Mouse (Mus musculus) CH12.LX (cell line): ENCODE results near the gene Mettl7a1. TPM values are rescaled to one million over a fixed set of nuclear protein-coding genes. Genes with fewer than 3 reads are reported as not detected.
"Not testable (repeated sequence)": the region's sequence is repeated elsewhere in the genome, so short reads cannot be mapped to it uniquely, and the experiment has no call there.

Experiments
- DNase-seq: peaks from one replicate; pipeline ENCODE4 v3.0.0-alpha.2; 2013; ENCODE audit errors: extremely low read depth
- H3K27ac ChIP-seq: 2 replicates; pipeline ENCODE4 v1.5.1; 2012; ENCODE audit warnings: low read depth, mild to moderate bottlenecking, control low read depth, moderate library complexity; ENCODE audit not compliant: insufficient read depth
- H3K27me3 ChIP-seq: replicated peaks from 2 replicates; pipeline ENCODE3; 2012; ENCODE audit warnings: inconsistent platforms
- H3K36me3 ChIP-seq, 2 experiments: replicated peaks in 1 of 2; 2 replicates each; pipeline versions ENCODE3 to v1.6.1; 2012; ENCODE audit warnings: inconsistent platforms in 1 of 2, low read length in 1 of 2, mild to moderate bottlenecking in 1 of 2, mixed read lengths in 1 of 2, moderate library complexity in 1 of 2; ENCODE audit not compliant: control insufficient read depth in 1 of 2, insufficient read depth in 1 of 2
- H3K4me1 ChIP-seq, 2 experiments: 2 replicates each; pipeline ENCODE4 v1.6.1; 2012; ENCODE audit warnings: inconsistent platforms in 1 of 2, moderate library complexity in 1 of 2; ENCODE audit not compliant: insufficient read depth in 2 of 2, control insufficient read depth in 1 of 2
- H3K4me2 ChIP-seq: 2 replicates; pipeline ENCODE4 v1.6.1; 2012; ENCODE audit warnings: low read depth, mild to moderate bottlenecking, control low read depth; ENCODE audit not compliant: poor library complexity, insufficient read depth, severe bottlenecking
- H3K4me3 ChIP-seq, 3 experiments: fragments of 150-350 bp in 1 of 3; sonication (generic) in 1 of 3; replicated peaks in 1 of 3; 2 replicates each; pipeline versions ENCODE3 to v1.5.1; 2011 to 2012; ENCODE audit warnings: low read depth in 2 of 3, low read length in 2 of 3, mild to moderate bottlenecking in 2 of 3, moderate library complexity in 2 of 3, control low read depth in 1 of 3, improper control_type of control experiment in 1 of 3, inconsistent platforms in 1 of 3, mixed read lengths in 1 of 3; ENCODE audit not compliant: poor library complexity in 1 of 3
- H3K79me2 ChIP-seq: replicated peaks from 2 replicates; pipeline ENCODE4 v1.6.1; 2012; ENCODE audit warnings: mild to moderate bottlenecking, moderate library complexity; ENCODE audit not compliant: control insufficient read depth, poor library complexity, insufficient read depth, severe bottlenecking; ENCODE audit errors: extremely low read depth
- H3K9ac ChIP-seq: 2 replicates; pipeline ENCODE4 v1.6.1; 2012; ENCODE audit warnings: low read depth, mild to moderate bottlenecking, control low read depth, moderate library complexity; ENCODE audit not compliant: insufficient read depth
- H3K9me3 ChIP-seq: replicated peaks from 2 replicates; pipeline ENCODE3; 2012; ENCODE audit warnings: low read length, inconsistent platforms, mixed read lengths
- BHLHE40 ChIP-seq: IDR thresholded peaks from 2 replicates; pipeline ENCODE4 v1.6.1; 2011; ENCODE audit warnings: mild to moderate bottlenecking, low read depth, low read length, improper control_type of control experiment
- CHD2 ChIP-seq: IDR thresholded peaks from 2 replicates; pipeline ENCODE4 v1.6.1; 2011; ENCODE audit warnings: low read length, improper control_type of control experiment
- CTCF ChIP-seq, 2 experiments: IDR thresholded peaks in 1 of 2; conservative IDR thresholded peaks in 1 of 2; 2 replicates each; pipeline ENCODE4 v1.5.1; 2011 to 2012; ENCODE audit warnings: low read depth in 2 of 2, low read length in 2 of 2, improper control_type of control experiment in 1 of 2, inconsistent platforms in 1 of 2, mild to moderate bottlenecking in 1 of 2, moderate library complexity in 1 of 2
- ETS1 ChIP-seq: conservative IDR thresholded peaks from 2 replicates; pipeline ENCODE4 v1.6.1; 2012; ENCODE audit warnings: low read depth, mild to moderate bottlenecking, inconsistent platforms, low read length, improper control_type of control experiment, moderate library complexity
- GABPA ChIP-seq: IDR thresholded peaks from 2 replicates; pipeline ENCODE4 v1.6.1; 2012; ENCODE audit warnings: low read depth, low read length, improper control_type of control experiment, inconsistent platforms; ENCODE audit not compliant: insufficient replicate concordance
- JUN ChIP-seq: IDR thresholded peaks from 2 replicates; pipeline ENCODE4 v1.6.1; 2011; ENCODE audit warnings: low read depth, mild to moderate bottlenecking, low read length, improper control_type of control experiment, moderate library complexity; ENCODE audit not compliant: insufficient read depth
- MAZ ChIP-seq: IDR thresholded peaks from 2 replicates; pipeline ENCODE4 v1.6.1; 2012; ENCODE audit warnings: low read depth, mild to moderate bottlenecking, inconsistent platforms, low read length, improper control_type of control experiment, moderate library complexity
- MEF2A ChIP-seq: IDR thresholded peaks from 2 replicates; pipeline ENCODE4 v1.6.1; 2014; ENCODE audit warnings: low read depth, mild to moderate bottlenecking, inconsistent platforms, low read length, improper control_type of control experiment, borderline replicate concordance
- MXI1 ChIP-seq: IDR thresholded peaks from 2 replicates; pipeline ENCODE4 v1.6.1; 2011; ENCODE audit warnings: mild to moderate bottlenecking, low read depth, low read length, improper control_type of control experiment
- NRF1 ChIP-seq: IDR thresholded peaks from 2 replicates; pipeline ENCODE4 v1.6.1; 2014; ENCODE audit warnings: low read depth, mild to moderate bottlenecking, inconsistent platforms, low read length, improper control_type of control experiment, moderate library complexity
- RCOR1 ChIP-seq: conservative IDR thresholded peaks from 2 replicates; pipeline ENCODE4 v1.6.1; 2012; ENCODE audit warnings: low read depth, mild to moderate bottlenecking, inconsistent platforms, low read length, improper control_type of control experiment
- TBP ChIP-seq: conservative IDR thresholded peaks from 2 replicates; pipeline ENCODE4 v1.6.1; 2011; ENCODE audit warnings: low read depth, low read length, improper control_type of control experiment
- TCF12 ChIP-seq: IDR thresholded peaks from 2 replicates; pipeline ENCODE4 v1.6.1; 2014; ENCODE audit warnings: low read depth, mild to moderate bottlenecking, inconsistent platforms, low read length, improper control_type of control experiment
- USF2 ChIP-seq: conservative IDR thresholded peaks from 2 replicates; pipeline ENCODE4 v1.6.1; 2011; ENCODE audit warnings: low read depth, low read length, improper control_type of control experiment
- ZC3H11A ChIP-seq: IDR thresholded peaks from 2 replicates; pipeline ENCODE4 v1.6.1; 2012; ENCODE audit warnings: low read depth, mild to moderate bottlenecking, inconsistent platforms, low read length, improper control_type of control experiment
- ZKSCAN1 ChIP-seq: IDR thresholded peaks from 2 replicates; pipeline ENCODE4 v1.6.1; 2012; ENCODE audit warnings: low read depth, inconsistent platforms, low read length, improper control_type of control experiment, borderline replicate concordance
- ZMIZ1 ChIP-seq: IDR thresholded peaks from 2 replicates; pipeline ENCODE4 v1.6.1; 2012; ENCODE audit warnings: low read depth, mild to moderate bottlenecking, inconsistent platforms, low read length, improper control_type of control experiment
- ZNF384 ChIP-seq: IDR thresholded peaks from 2 replicates; pipeline ENCODE4 v1.6.1; 2012; ENCODE audit warnings: low read depth, low read length, improper control_type of control experiment, inconsistent platforms
- dilution Hi-C: fragments of 300-500 bp; cut with MboI; formaldehyde crosslinking; loops from 2 replicates; pipeline ENCODE4 v1.14.3; 2020; ENCODE audit warnings: low sequenced_read_pairs; ENCODE audit not compliant: extremely low pct_unique_long_range_greater_than_20kb, extremely low pct_ligation_motif_present
- in situ Hi-C: fragments of 300-500 bp; cut with MboI; formaldehyde crosslinking; loops from 3 replicates; pipeline ENCODE4 v1.14.3; 2019; ENCODE audit warnings: low sequenced_read_pairs, low pct_ligation_motif_present, low pct_unique_long_range_greater_than_20kb, mixed read lengths
- polyA plus RNA-seq: library from polyadenylated mRNA; unstranded; fragments of >175 nt; gene quantifications from 2 replicates; pipeline ENCODE4 v1.2.1, GENCODE M21; 2012; ENCODE audit warnings: low read depth; ENCODE audit not compliant: insufficient read length
- total RNA-seq, 2 experiments: library from RNA; depleted of rRNA; stranded (reverse); fragments of 300-350 nt in 1 of 2; fragments of >200 nt in 1 of 2; gene quantifications; 2 replicates each; pipeline ENCODE4 v1.2.3; 2012 to 2014

Mettl7a1 gene
- total and polyA plus RNA-seq, 3 experiments = 6.5 to 17.2 (median 14.2) TPM

- no peak overlapping the region for H3K4me2 ChIP-seq
- no peaks in the 10 kb centered on the region for H3K9me3 ChIP-seq
- no peak for TF ChIP-seq ZKSCAN1
- no peak for TF ChIP-seq ZNF384
- no peak for TF ChIP-seq ZMIZ1
- TF ChIP-seq CTCF (conservative IDR thresholded peaks at IDR 0.05 in 1 of 2, IDR thresholded peaks at IDR 0.05 in 1 of 2; ENCODE audit: low read depth in 2 of 2, low read length in 2 of 2) = no peak
- TF ChIP-seq RCOR1 = no peak
- peaks cover 56 to 79% of the 10 kb centered on the region in 2 experiments for H3K36me3 ChIP-seq
- H3K9ac ChIP-seq = no peak overlapping the region
- H3K79me2 ChIP-seq = no peaks in the 10 kb centered on the region
- no peaks in the 10 kb centered on the region for H3K4me1 ChIP-seq
- no peak for DNase-seq
- H3K4me3 ChIP-seq = no peak overlapping the region
- in situ Hi-C loops = no loop called here
- dilution Hi-C loops = no loop called here
- H3K27ac ChIP-seq = no peak overlapping the region
- no peaks in the 10 kb centered on the region for H3K27me3 ChIP-seq
Observed at GRCm38 (mm10) chr15:100256386-100256785, 47.6 kb upstream of the Mettl7a1 start.

GRCm38 (mm10) chr15:100257305-100257704, 46.6 kb upstream of the Mettl7a1 start:
- Histone ChIP-seq H3K79me2 (no peaks in the 10 kb centered on the region), H3K4me3 (no peak overlapping the region), H3K4me2 (no peak overlapping the region), H3K4me1 (no peaks in the 10 kb centered on the region), H3K9me3 (no peaks in the 10 kb centered on the region), H3K9ac (no peak overlapping the region), H3K36me3 (peaks cover 52 to 79% of the 10 kb centered on the region in 2 experiments), H3K27me3 (no peaks in the 10 kb centered on the region), H3K27ac (no peak overlapping the region)
- no peak for TF ChIP-seq USF2
- DNase-seq = no peak
- dilution Hi-C loops (no loop called here), in situ Hi-C loops (no loop called here)

- no peak for DNase-seq
- no peaks in the 10 kb centered on the region for H3K79me2 ChIP-seq
- dilution Hi-C loops (no loop called here), in situ Hi-C loops (no loop called here)
- no peaks in the 10 kb centered on the region for H3K9me3 ChIP-seq
- no peak overlapping the region for H3K4me3 ChIP-seq
- TF ChIP-seq TBP (no peak), MAZ (no peak), NRF1 (no peak), MEF2A (no peak), TCF12 (no peak), ZKSCAN1 (no peak), CHD2 (no peak), RCOR1 (no peak), ZNF384 (no peak), JUN (no peak), BHLHE40 (no peak), GABPA (no peak), ETS1 (no peak), ZC3H11A (no peak), MXI1 (no peak)
- no peaks in the 10 kb centered on the region for H3K4me1 ChIP-seq
- H3K36me3 ChIP-seq = peaks cover 42 to 68% of the 10 kb centered on the region in 2 experiments
- H3K9ac ChIP-seq = no peak overlapping the region
- H3K27me3 ChIP-seq = no peaks in the 10 kb centered on the region
- no peak overlapping the region for H3K4me2 ChIP-seq
- no peak overlapping the region for H3K27ac ChIP-seq
Observed at GRCm38 (mm10) chr15:100258646-100259425, 45.1 kb upstream of the Mettl7a1 start.

GRCm38 (mm10) chr15:100260351-100260750, 43.6 kb upstream of the Mettl7a1 start:
- H3K4me3 ChIP-seq, H3K79me2 ChIP-seq, DNase-seq, dilution Hi-C loops, H3K9me3 ChIP-seq, H3K27me3 ChIP-seq, H3K27ac ChIP-seq, H3K4me1 ChIP-seq, H3K4me2 ChIP-seq, H3K9ac ChIP-seq: not testable (repeated sequence)
- H3K36me3 ChIP-seq = peaks cover 29 to 53% of the 10 kb centered on the region in 2 experiments
- in situ Hi-C loops = loop anchor here (10.0 kb wide), 1 partner anchor 64 kb away; no protein-coding TSS in a partner anchor
